Mouse (Mus musculus) liver, embryonic 14.5 days (tissue): ENCODE data around the gene Cd83.

ENCODE experiments used
- CTCF ChIP-seq: IDR thresholded peaks from 2 replicates; pipeline ENCODE4 v1.5.1; 2016; ENCODE audit warnings: antibody characterized with exemption, low read depth, control low read depth
- EP300 ChIP-seq: IDR thresholded peaks from 2 replicates; pipeline ENCODE4 v1.6.1; 2016; ENCODE audit warnings: antibody characterized with exemption, low read depth

DNA sequence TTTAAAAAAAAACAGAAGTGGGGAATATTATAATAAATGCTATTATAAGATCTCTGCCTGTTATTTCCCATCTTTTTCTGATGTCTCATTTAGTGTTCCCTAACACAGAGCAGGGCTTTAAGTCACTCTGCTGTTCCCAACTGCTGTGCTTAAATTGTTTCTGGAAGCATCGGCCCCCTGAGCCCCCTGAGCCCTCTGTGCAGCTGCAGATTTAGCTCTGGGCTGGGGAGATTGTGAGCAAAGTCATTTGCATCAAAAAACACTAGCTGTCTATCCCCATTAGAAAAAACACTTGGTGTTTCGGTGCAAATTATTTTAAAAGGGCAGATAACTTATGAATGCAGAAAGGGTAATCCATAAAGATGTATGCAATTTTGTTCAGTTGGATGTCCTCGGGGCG lies 66.5 kb downstream of the Cd83 start:
- TF ChIP-seq CTCF, result no peak
- TF ChIP-seq EP300, result no peak
